Mouse (Mus musculus) liver, postnatal 0 days (tissue): Measurements from ENCODE around the gene Taf10.

Experiments
- CTCF ChIP-seq: sonication (generic); IDR thresholded peaks from 2 replicates; pipeline ENCODE4 v1.5.1; 2016; ENCODE audit warnings: antibody characterized with exemption, low read depth
- EP300 ChIP-seq: IDR thresholded peaks from 2 replicates; pipeline ENCODE4 v1.6.1; 2016; ENCODE audit warnings: antibody characterized with exemption, low read depth, mild to moderate bottlenecking

- no peak for TF ChIP-seq CTCF
- TF ChIP-seq EP300: peak; percentile 27; the same call in 1 of the 2 replicates
Observed at GRCm38 (mm10) chr7:105738948-105739347, 5.2 kb downstream of the Taf10 start.
